Mouse (Mus musculus) heart, embryonic 14.5 days (tissue): ENCODE data around the gene St8sia2. TPM values are rescaled to one million over a fixed set of nuclear protein-coding genes. Genes with fewer than 3 reads are reported as not detected.

Experiments used
- ATAC-seq: fragments of 200-750 bp; cut with Nextera tagmentation; 2 replicates; pipeline ENCODE4 v1.8.0; 2017; ENCODE audit warnings: low read depth, moderate TSS enrichment; ENCODE audit not compliant: insufficient number of reproducible peaks, insufficient read depth, low FRiP score
- H3K27ac ChIP-seq, 2 experiments: fragments of 200-500 bp in 1 of 2; fragments of 300-500 bp in 1 of 2; sonication (generic) in 1 of 2; replicated peaks in 1 of 2; 2 replicates each; pipeline ENCODE4 v1.5.1; 2012 to 2014; ENCODE audit warnings: low read depth in 2 of 2, low read length in 2 of 2, control low read depth in 1 of 2, mild to moderate bottlenecking in 1 of 2, mixed read lengths in 1 of 2; ENCODE audit not compliant: control insufficient read depth in 1 of 2, insufficient read depth in 1 of 2
- H3K27me3 ChIP-seq: fragments of 300-500 bp; sonication (generic); 2 replicates; pipeline ENCODE4 v1.6.1; 2014; ENCODE audit warnings: mild to moderate bottlenecking, low read length, control low read depth; ENCODE audit not compliant: control insufficient read depth, insufficient read depth
- H3K36me3 ChIP-seq: fragments of 300-500 bp; sonication (generic); 2 replicates; pipeline ENCODE4 v1.6.1; 2014; ENCODE audit warnings: mild to moderate bottlenecking, control low read depth, low read length, mixed read lengths; ENCODE audit not compliant: control insufficient read depth, insufficient read depth
- H3K4me1 ChIP-seq, 2 experiments: fragments of 200-500 bp in 1 of 2; fragments of 300-500 bp in 1 of 2; sonication (generic) in 1 of 2; 2 replicates each; pipeline ENCODE4 v1.6.1; 2012 to 2014; ENCODE audit warnings: low read length in 2 of 2, control low read depth in 1 of 2, mixed read lengths in 1 of 2; ENCODE audit not compliant: control insufficient read depth in 2 of 2, insufficient read depth in 2 of 2
- H3K4me2 ChIP-seq: fragments of 300-500 bp; sonication (generic); 2 replicates; pipeline ENCODE4 v1.6.1; 2014; ENCODE audit warnings: mild to moderate bottlenecking, low read length
- H3K4me3 ChIP-seq, 2 experiments: fragments of 200-500 bp in 1 of 2; fragments of 300-500 bp in 1 of 2; sonication (generic) in 1 of 2; 2 replicates each; pipeline ENCODE4 v1.5.1; 2012 to 2014; ENCODE audit warnings: low read length in 2 of 2, mild to moderate bottlenecking in 2 of 2, control low read depth in 1 of 2, low read depth in 1 of 2, moderate library complexity in 1 of 2; ENCODE audit not compliant: control insufficient read depth in 1 of 2, insufficient read depth in 1 of 2
- H3K9ac ChIP-seq: fragments of 300-500 bp; sonication (generic); 2 replicates; pipeline ENCODE4 v1.6.1; 2014; ENCODE audit warnings: mild to moderate bottlenecking, low read length
- H3K9me3 ChIP-seq: fragments of 300-500 bp; sonication (generic); 2 replicates; pipeline ENCODE4 v1.6.1; 2016; ENCODE audit warnings: low read length, control low read depth; ENCODE audit not compliant: control insufficient read depth
- WGBS: fragments of 180-500 bp; shearing (Covaris S2); extraction: QIAGEN DNeasy Blood & Tissue Kit; methylation state at CpG from one replicate; pipeline ENCODE4 v1.1.7; 2014; 5-methylcytosine and 5-hydroxymethylcytosine counted together
- polyA plus RNA-seq: library from polyadenylated mRNA; unstranded; fragments of >200 nt; fragmentation: Nextera tagmentation; extraction: Ambion mirVana; gene quantifications from 2 replicates; pipeline ENCODE4 v1.2.1, GENCODE M21; 2014

St8sia2 gene
- polyA plus RNA-seq, 1 experiment from 2014 or later, result 2.8 TPM

DNA sequence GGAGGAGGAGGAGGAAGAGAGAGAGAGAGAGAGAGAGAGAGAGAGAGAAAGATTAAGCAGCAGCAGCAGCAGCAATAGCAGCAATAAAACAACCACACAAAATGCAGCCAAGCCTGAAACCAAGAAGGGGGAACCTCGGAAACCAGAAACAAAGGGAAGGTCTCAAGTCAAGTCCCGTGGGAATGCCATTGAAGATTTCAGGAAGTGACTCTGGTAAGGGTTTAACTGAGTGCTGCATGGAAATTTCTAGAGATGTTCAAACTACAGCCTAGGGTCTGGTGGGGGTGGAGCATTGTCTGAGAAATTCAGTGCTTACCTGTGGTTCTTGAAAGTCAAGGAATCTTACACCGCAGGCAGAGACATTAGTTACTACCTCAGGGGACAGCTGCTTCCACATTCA lies 77.4 kb downstream of the St8sia2 start:
- H3K4me1 ChIP-seq, result no peaks in the 10 kb centered on the region
- ATAC-seq, result no peak
- no peak overlapping the region for H3K4me2 ChIP-seq
- no peak overlapping the region for H3K4me3 ChIP-seq
- 66% methylated on average over 3 of the region's 3 CpGs for WGBS
- no peak overlapping the region for H3K9ac ChIP-seq
- H3K9me3 ChIP-seq, result no peaks in the 10 kb centered on the region
- no peaks in the 10 kb centered on the region for H3K36me3 ChIP-seq
- no peak overlapping the region for H3K27ac ChIP-seq
- no peaks in the 10 kb centered on the region for H3K27me3 ChIP-seq

DNA sequence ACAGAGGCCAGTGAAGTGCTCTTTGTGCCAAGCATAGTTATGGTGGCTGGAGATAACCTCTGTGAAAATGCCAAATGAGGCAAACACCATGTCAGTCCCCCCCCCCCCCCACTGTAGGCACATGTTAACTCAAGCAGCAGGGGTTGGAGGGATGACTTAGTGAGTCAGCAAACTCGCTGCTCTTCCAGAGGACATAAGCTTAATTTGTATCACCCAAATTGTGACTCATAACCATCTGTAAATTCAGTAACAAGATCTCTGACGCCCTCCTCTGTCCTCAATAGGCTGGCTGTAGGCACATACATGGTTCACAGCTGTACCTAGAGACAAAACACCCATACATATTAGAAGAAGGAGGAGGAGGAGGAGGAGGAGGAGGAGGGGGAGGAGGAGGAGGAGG lies 77.8 kb downstream of the St8sia2 start:
- WGBS, result 67% methylated on average over 2 of the region's 2 CpGs
- Histone ChIP-seq H3K4me1 (no peaks in the 10 kb centered on the region), H3K27me3 (no peaks in the 10 kb centered on the region), H3K4me3 (no peak overlapping the region), H3K36me3 (no peaks in the 10 kb centered on the region), H3K9me3 (no peaks in the 10 kb centered on the region), H3K4me2 (no peak overlapping the region), H3K9ac (no peak overlapping the region), H3K27ac (no peak overlapping the region)
- no peak for ATAC-seq

GRCm38 (mm10) chr7:73933036-73933435 lies 80.5 kb downstream of the St8sia2 start:
- no peak overlapping the region for H3K4me2 ChIP-seq
- no peaks in the 10 kb centered on the region for H3K27me3 ChIP-seq
- no peak overlapping the region for H3K9ac ChIP-seq
- no peak overlapping the region for H3K4me3 ChIP-seq
- H3K4me1 ChIP-seq, result no peaks in the 10 kb centered on the region
- no peak for ATAC-seq
- no peak overlapping the region for H3K27ac ChIP-seq
- H3K36me3 ChIP-seq, result no peaks in the 10 kb centered on the region
- no peaks in the 10 kb centered on the region for H3K9me3 ChIP-seq
- WGBS, result 64% methylated on average over 3 of the region's 3 CpGs

DNA sequence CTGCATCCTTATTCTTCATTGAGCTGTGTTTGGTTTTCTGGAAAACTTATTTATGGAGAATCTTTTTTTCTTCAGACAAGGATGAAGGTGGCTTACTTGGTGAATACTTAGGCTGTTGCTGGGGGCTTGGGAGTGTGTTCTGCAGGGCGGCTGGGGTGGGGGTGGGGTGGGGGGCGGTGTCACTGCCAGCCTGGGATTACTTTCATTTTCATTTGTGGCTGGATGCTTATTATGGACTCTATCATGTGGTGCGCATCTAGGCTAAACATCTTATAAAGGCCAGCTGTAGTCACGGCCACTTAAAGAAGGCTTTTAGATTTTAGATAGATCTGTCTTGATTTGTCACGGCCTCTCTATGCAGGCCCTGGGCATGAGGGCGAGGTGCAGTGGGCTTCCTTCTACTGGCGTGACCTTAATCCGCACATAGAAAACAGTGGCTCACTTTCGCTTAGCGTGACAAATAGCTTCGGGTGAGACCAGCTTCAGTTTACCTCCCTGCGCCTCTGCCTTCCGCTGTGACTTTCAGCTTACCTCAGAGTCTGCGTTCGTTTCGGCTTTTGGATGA lies 92.5 kb downstream of the St8sia2 start:
- no peak overlapping the region for H3K4me3 ChIP-seq
- H3K36me3 ChIP-seq, result no peaks in the 10 kb centered on the region
- H3K4me2 ChIP-seq, result no peak overlapping the region
- WGBS, result 84% methylated on average over 16 of the region's 16 CpGs
- no peaks in the 10 kb centered on the region for H3K4me1 ChIP-seq
- no peaks in the 10 kb centered on the region for H3K27me3 ChIP-seq
- ATAC-seq, result no peak
- no peaks in the 10 kb centered on the region for H3K9me3 ChIP-seq
- H3K9ac ChIP-seq, result no peak overlapping the region
- no peak overlapping the region for H3K27ac ChIP-seq

DNA sequence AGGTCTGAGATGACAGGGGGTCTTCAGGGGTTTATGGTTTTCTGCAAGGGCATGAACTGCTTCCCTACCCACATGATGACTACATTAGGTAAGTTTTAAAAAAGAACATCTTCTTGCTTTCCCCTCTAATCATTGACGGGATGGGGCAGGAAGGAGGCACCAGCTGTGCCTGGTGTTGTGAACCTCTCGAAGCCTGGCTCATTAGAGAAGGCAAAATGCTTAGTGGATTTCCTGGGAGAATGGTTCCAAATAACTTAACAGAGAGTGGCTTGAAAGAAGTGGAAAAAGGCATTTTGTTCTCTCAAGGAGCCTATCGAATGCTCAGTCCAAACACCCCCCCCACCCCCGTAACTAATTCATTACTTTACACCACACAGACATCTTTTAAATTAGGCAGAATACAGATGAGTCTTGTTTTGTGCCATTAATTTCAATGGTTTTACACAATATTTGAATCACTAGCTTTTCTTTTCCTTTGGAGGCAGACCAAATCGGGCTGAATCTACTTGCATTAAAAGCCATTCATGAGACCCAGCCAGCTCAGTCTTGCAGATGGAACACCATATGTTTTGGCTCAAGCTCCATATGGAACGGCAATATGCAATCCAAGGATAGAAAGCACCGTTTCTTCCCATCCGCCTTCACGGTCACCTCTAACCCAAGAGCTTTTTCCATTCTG lies 95.7 kb downstream of the St8sia2 start:
- Histone ChIP-seq H3K27ac (no peak overlapping the region), H3K4me3 (no peak overlapping the region), H3K4me1 (no peaks in the 10 kb centered on the region), H3K36me3 (no peaks in the 10 kb centered on the region), H3K9ac (no peak overlapping the region), H3K4me2 (no peak overlapping the region), H3K9me3 (no peaks in the 10 kb centered on the region), H3K27me3 (no peaks in the 10 kb centered on the region)
- WGBS, result 82% methylated on average over 9 of the region's 9 CpGs
- ATAC-seq, result no peak

GRCm38 (mm10) chr7:73911899-73912298 lies 101.6 kb downstream of the St8sia2 start:
- H3K9ac ChIP-seq, result no peak overlapping the region
- no peak overlapping the region for H3K4me3 ChIP-seq
- 26% methylated on average over 4 of the region's 4 CpGs for WGBS
- H3K4me2 ChIP-seq, result no peak overlapping the region
- no peaks in the 10 kb centered on the region; the same call in 1 of the 2 replicates for H3K27me3 ChIP-seq
- H3K27ac ChIP-seq, result no peak overlapping the region
- H3K9me3 ChIP-seq, result no peaks in the 10 kb centered on the region
- no peak for ATAC-seq
- H3K4me1 ChIP-seq, result no peaks in the 10 kb centered on the region
- no peaks in the 10 kb centered on the region for H3K36me3 ChIP-seq

DNA sequence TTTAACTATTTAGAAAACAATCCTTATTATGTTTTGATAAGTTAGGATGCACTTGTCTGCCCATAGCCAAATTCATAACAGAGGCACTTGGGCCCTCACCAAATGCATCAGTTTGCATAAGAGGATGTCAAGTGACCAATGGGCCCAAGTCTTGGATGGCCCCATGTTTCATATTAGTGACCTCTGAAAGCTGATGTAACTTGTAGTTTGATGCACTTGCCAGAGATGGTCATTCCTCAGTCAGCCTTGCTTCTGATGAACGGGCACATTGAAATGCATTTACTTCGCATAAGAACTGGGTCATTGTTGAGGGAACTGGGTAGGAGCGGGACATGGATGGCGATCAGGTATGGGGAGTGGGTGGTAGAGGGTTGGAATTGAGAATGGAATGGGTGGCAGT lies 102.6 kb downstream of the St8sia2 start:
- Histone ChIP-seq H3K4me3 (no peak overlapping the region), H3K27ac (no peak overlapping the region), H3K4me1 (no peaks in the 10 kb centered on the region), H3K9ac (no peak overlapping the region), H3K36me3 (no peaks in the 10 kb centered on the region), H3K9me3 (no peaks in the 10 kb centered on the region), H3K27me3 (no peaks in the 10 kb centered on the region; the same call in 1 of the 2 replicates), H3K4me2 (no peak overlapping the region)
- WGBS, result 86% methylated on average over 4 of the region's 4 CpGs
- no peak for ATAC-seq
